Mouse (Mus musculus): Measurements from ENCODE around the gene Abi3.

- TF ChIP-seq EP300 (IDR thresholded peaks at IDR 0.05; ENCODE audit: low read depth) (no peak), CTCF (IDR thresholded peaks at IDR 0.05; ENCODE audit: low read depth) (peak; percentile 31)
Observed at GRCm38 (mm10) chr11:95859468-95859855, 17.2 kb upstream of the Abi3 start.

Data from liver, embryonic 14.5 days (tissue).